Mouse (Mus musculus): ENCODE results near the gene Ube2j1.

- no peak for TF ChIP-seq CTCF (IDR thresholded peaks at IDR 0.05; ENCODE audit: low read depth, low read length)
- TF ChIP-seq GATA2 (IDR thresholded peaks at IDR 0.05; ENCODE audit: borderline replicate concordance, low read depth, low read length) = no peak
- TF ChIP-seq GATA1 (IDR thresholded peaks at IDR 0.05; ENCODE audit: borderline replicate concordance, low read length) = no peak
Measured at GRCm38 (mm10) chr4:32983176-32984155, 47.8 kb upstream of the Ube2j1 start.
